Mouse (Mus musculus): Measurements from ENCODE around the gene Il16. TPM values are rescaled to one million over a fixed set of nuclear protein-coding genes. Genes with fewer than 3 reads are reported as not detected.

The Il16 gene
- polyA plus RNA-seq, 1 experiment from 2014 or later: 1.2 TPM

Other genes with a start within 250 kb of the Il16 start
- 0.31 and 0.51 TPM in 2 replicates for gene Tmc3, start 160.8 kb downstream of the Il16 start, polyA plus RNA-seq (2014; fragmentation: Nextera tagmentation; extraction: Ambion mirVana)
- 5.6 and 6.5 TPM in 2 replicates for gene Stard5, start 113.8 kb downstream of the Il16 start, polyA plus RNA-seq (2014; fragmentation: Nextera tagmentation; extraction: Ambion mirVana)
- gene Cfap161, start 49.2 kb upstream of the Il16 start, polyA plus RNA-seq (2014; fragmentation: Nextera tagmentation; extraction: Ambion mirVana): 1.4 and 1.6 TPM in 2 replicates
- gene Tlnrd1, start 138.6 kb upstream of the Il16 start, polyA plus RNA-seq (2014; fragmentation: Nextera tagmentation; extraction: Ambion mirVana): 13.0 and 15.4 TPM in 2 replicates
- 55.8 and 56.1 TPM in 2 replicates for gene Mesd, start 138.7 kb upstream of the Il16 start, polyA plus RNA-seq (2014; fragmentation: Nextera tagmentation; extraction: Ambion mirVana)

Data from hindbrain, embryonic 14.5 days (tissue).